Mouse (Mus musculus): Measurements from ENCODE around the gene Vopp1. TPM values are rescaled to one million over a fixed set of nuclear protein-coding genes. Genes with fewer than 3 reads are reported as not detected.

Vopp1 gene
- polyA plus RNA-seq, 1 experiment from 2014 or later: 195 TPM

Other genes starting within 250 kb of the Vopp1 start
- 0.95 and 1.1 TPM in 2 replicates for gene Herc6, start 244.2 kb downstream of the Vopp1 start, polyA plus RNA-seq (2015; fragmentation: Nextera tagmentation; extraction: Ambion mirVana)
- 16.0 and 16.3 TPM in 2 replicates for gene Pyurf, start 133.1 kb downstream of the Vopp1 start, polyA plus RNA-seq (2015; fragmentation: Nextera tagmentation; extraction: Ambion mirVana)
- 81.5 and 86.8 TPM in 2 replicates for gene Lancl2, start 122.6 kb downstream of the Vopp1 start, polyA plus RNA-seq (2015; fragmentation: Nextera tagmentation; extraction: Ambion mirVana)
- gene Vmn1r21, start 25.2 kb upstream of the Vopp1 start, polyA plus RNA-seq (2015; fragmentation: Nextera tagmentation; extraction: Ambion mirVana): not detected in 2 replicates
- gene Vmn1r22, start 82.9 kb upstream of the Vopp1 start, polyA plus RNA-seq (2015; fragmentation: Nextera tagmentation; extraction: Ambion mirVana): not detected in 2 replicates
- gene Vmn1r23, start 101.7 kb upstream of the Vopp1 start, polyA plus RNA-seq (2015; fragmentation: Nextera tagmentation; extraction: Ambion mirVana): not detected in 2 replicates
- not detected in 2 replicates for gene Vmn1r24, start 136.3 kb upstream of the Vopp1 start, polyA plus RNA-seq (2015; fragmentation: Nextera tagmentation; extraction: Ambion mirVana)
- not detected in 2 replicates for gene Vmn1r25, start 155.7 kb upstream of the Vopp1 start, polyA plus RNA-seq (2015; fragmentation: Nextera tagmentation; extraction: Ambion mirVana)
- gene Vmn1r26, start 190.0 kb upstream of the Vopp1 start, polyA plus RNA-seq (2015; fragmentation: Nextera tagmentation; extraction: Ambion mirVana): not detected in 2 replicates

Data from hindbrain, embryonic 13.5 days (tissue).